Mouse (Mus musculus): ENCODE results near the gene Ebf1. TPM values are rescaled to one million over a fixed set of nuclear protein-coding genes. Genes with fewer than 3 reads are reported as not detected.

The Ebf1 gene
- polyA plus RNA-seq, 1 experiment from 2014 or later = 5.0 TPM

DNA sequence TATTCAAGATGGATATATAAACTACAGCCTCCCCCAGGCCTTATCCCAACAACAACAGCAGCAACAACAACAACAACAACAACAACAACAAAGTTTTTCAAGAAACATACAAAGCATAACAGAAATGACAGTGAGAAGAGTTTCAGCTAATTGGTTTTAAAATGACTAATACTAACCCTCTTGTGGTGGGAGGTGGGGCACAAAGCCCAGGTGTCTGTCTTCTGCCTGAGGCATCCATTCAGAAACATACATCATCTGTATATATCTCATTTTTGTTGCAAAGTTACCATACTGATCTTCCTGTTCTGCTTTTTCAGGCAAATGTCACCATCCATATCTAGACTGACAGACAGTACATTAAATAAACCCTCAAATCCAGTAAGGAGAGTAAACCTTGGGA, 282.4 kb downstream of the Ebf1 start:
- no peak for DNase-seq
- Histone ChIP-seq H3K36me3 (replicated peaks; ENCODE audit: insufficient read depth, low read length) (no peaks in the 10 kb centered on the region), H3K9me3 (ENCODE audit: low read length) (no peaks in the 10 kb centered on the region), H3K4me3 (ENCODE audit: low read depth, low read length) (no peak overlapping the region), H3K4me2 (ENCODE audit: low read depth, low read length) (no peak overlapping the region), H3K4me1 (ENCODE audit: insufficient read depth) (peaks cover 5% of the 10 kb centered on the region; the same call in 1 of the 2 replicates), H3K27me3 (ENCODE audit: insufficient read depth, low read length) (no peaks in the 10 kb centered on the region), H3K27ac (ENCODE audit: low read depth) (no peak overlapping the region), H3K9ac (replicated peaks) (no peak overlapping the region)
- no peak for ATAC-seq
- no peak for TF ChIP-seq EP300 (IDR thresholded peaks at IDR 0.05; ENCODE audit: low read depth)
- TF ChIP-seq CTCF (IDR thresholded peaks at IDR 0.05; ENCODE audit: low read depth) = no peak

DNA sequence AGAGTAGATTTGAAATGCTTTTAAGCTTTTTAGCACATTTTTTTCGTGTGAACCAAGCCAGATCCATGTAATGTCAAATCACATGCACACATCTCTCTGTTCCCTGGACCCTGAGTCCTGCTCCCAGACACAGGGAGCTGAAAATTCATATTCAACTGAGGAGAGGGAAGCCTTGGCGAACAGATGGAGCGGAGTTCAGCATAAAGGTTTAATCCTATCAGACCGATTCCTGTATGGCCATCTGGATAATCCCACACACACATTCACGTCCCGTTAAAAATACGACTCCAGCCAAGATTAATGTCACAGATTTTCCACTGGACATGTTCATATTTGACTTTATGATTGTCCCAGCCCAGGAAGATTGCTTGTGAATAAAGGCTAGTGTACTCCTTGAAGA, 282.8 kb downstream of the Ebf1 start:
- H3K27me3 ChIP-seq (ENCODE audit: insufficient read depth, low read length) = no peaks in the 10 kb centered on the region
- ATAC-seq (no peak), DNase-seq (no peak)
- peaks cover 5% of the 10 kb centered on the region; the same call in 1 of the 2 replicates for H3K4me1 ChIP-seq (ENCODE audit: insufficient read depth)
- no peak overlapping the region for H3K4me3 ChIP-seq (ENCODE audit: low read depth, low read length)
- H3K9me3 ChIP-seq (ENCODE audit: low read length) = no peaks in the 10 kb centered on the region
- H3K4me2 ChIP-seq (ENCODE audit: low read depth, low read length) = no peak overlapping the region
- no peaks in the 10 kb centered on the region for H3K36me3 ChIP-seq (replicated peaks; ENCODE audit: insufficient read depth, low read length)
- no peak overlapping the region for H3K27ac ChIP-seq (ENCODE audit: low read depth)
- H3K9ac ChIP-seq (replicated peaks) = no peak overlapping the region
- WGBS (ENCODE audit: insufficient replicate concordance) = 72% methylated on average over 7 of the region's 7 CpGs
- TF ChIP-seq CTCF (IDR thresholded peaks at IDR 0.05; ENCODE audit: low read depth) = no peak
- no peak for TF ChIP-seq EP300 (IDR thresholded peaks at IDR 0.05; ENCODE audit: low read depth)

DNA sequence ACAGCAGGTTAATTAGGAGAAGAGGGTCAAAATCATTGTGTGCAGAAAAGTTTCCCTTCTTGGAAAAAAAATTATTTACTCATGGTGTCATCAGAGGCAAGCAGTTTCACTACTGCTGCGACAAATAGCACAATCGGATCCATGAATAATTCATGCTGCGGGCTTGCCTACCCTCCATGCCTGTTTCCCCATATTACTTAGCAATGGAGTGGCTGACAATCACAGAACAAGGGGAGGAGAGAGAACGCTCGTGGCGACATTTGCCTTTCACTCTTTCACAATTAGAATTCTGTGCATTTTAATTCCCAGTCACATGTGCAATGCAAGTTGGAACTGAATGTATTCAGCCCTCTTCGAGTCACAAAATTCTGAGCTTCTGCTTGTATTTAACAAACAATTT, 283.4 kb downstream of the Ebf1 start:
- 75% methylated on average over 7 of the region's 7 CpGs for WGBS (ENCODE audit: insufficient replicate concordance)
- no peak for ATAC-seq

DNA sequence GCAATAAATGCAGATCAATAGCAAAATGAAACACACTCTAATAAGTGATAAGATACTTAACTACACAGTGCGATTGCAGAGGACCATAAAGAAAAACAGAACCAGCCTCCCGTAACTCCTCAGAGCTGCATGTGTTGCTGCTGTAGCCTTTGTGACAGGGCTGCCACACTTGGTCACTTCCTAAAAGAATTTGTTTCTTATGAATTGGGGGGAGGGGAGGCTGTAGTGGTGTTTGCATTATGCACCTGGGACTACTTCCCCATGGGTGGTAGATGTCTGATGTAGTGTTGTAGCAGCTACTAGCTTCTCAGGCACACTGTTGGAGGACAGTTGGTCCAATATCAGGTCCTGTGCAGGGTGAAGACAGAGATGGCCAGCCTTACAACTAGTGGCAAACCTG, 284.6 kb downstream of the Ebf1 start:
- 70% methylated on average over 2 of the region's 2 CpGs for WGBS (ENCODE audit: insufficient replicate concordance)
- ATAC-seq (no peak), DNase-seq (no peak)
- H3K9me3 ChIP-seq (ENCODE audit: low read length) = no peaks in the 10 kb centered on the region
- H3K36me3 ChIP-seq (replicated peaks; ENCODE audit: insufficient read depth, low read length) = no peaks in the 10 kb centered on the region
- no peaks in the 10 kb centered on the region for H3K27me3 ChIP-seq (ENCODE audit: insufficient read depth, low read length)
- no peak overlapping the region for H3K4me3 ChIP-seq (ENCODE audit: low read depth, low read length)
- H3K4me2 ChIP-seq (ENCODE audit: low read depth, low read length) = no peak overlapping the region
- H3K9ac ChIP-seq (replicated peaks) = no peak overlapping the region
- peaks cover 5% of the 10 kb centered on the region; the same call in 1 of the 2 replicates for H3K4me1 ChIP-seq (ENCODE audit: insufficient read depth)
- TF ChIP-seq EP300 (IDR thresholded peaks at IDR 0.05; ENCODE audit: low read depth) (no peak), CTCF (IDR thresholded peaks at IDR 0.05; ENCODE audit: low read depth) (no peak)
- no peak overlapping the region for H3K27ac ChIP-seq (ENCODE audit: low read depth)

More for the DNA sequence above, 283.4 kb downstream of the Ebf1 start:
- no peak for TF ChIP-seq CTCF (IDR thresholded peaks at IDR 0.05; ENCODE audit: low read depth)
- TF ChIP-seq EP300 (IDR thresholded peaks at IDR 0.05; ENCODE audit: low read depth) = no peak
- H3K4me3 ChIP-seq (ENCODE audit: low read depth, low read length) = no peak overlapping the region
- DNase-seq = no peak
- no peaks in the 10 kb centered on the region for H3K36me3 ChIP-seq (replicated peaks; ENCODE audit: insufficient read depth, low read length)
- no peak overlapping the region for H3K27ac ChIP-seq (ENCODE audit: low read depth)
- no peaks in the 10 kb centered on the region for H3K9me3 ChIP-seq (ENCODE audit: low read length)
- no peaks in the 10 kb centered on the region for H3K27me3 ChIP-seq (ENCODE audit: insufficient read depth, low read length)
- H3K9ac ChIP-seq (replicated peaks) = no peak overlapping the region
- peaks cover 5% of the 10 kb centered on the region; the same call in 1 of the 2 replicates for H3K4me1 ChIP-seq (ENCODE audit: insufficient read depth)
- H3K4me2 ChIP-seq (ENCODE audit: low read depth, low read length) = no peak overlapping the region

DNA sequence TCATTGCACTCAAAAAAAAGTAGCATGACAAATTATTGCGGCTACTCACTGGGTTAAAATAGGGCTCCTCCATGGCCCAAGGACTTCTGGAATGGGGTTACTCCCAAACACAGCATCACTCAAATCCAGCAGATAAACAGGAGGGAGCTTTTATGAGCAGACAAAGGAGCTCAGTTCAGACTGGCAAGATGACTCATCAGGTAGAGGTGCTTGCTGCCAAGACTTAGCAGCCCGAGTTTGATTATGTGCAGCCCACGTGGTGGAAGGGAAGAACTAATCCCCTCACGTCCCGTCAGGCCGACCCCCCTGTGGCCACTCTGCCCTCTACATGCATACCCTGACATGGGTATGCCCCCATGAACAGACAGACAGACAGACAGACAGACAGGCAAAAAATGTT, 285.0 kb downstream of the Ebf1 start:
- no peak for DNase-seq
- 60% methylated on average over 6 of the region's 6 CpGs for WGBS (ENCODE audit: insufficient replicate concordance)
- H3K4me2 ChIP-seq (ENCODE audit: low read depth, low read length) = no peak overlapping the region
- H3K4me1 ChIP-seq (ENCODE audit: insufficient read depth) = 0 out of 2 replicates have a peak, but pooled peaks cover 2% of the 10 kb centered on the region
- TF ChIP-seq EP300 (IDR thresholded peaks at IDR 0.05; ENCODE audit: low read depth) = no peak
- TF ChIP-seq CTCF (IDR thresholded peaks at IDR 0.05; ENCODE audit: low read depth) = no peak
- no peak overlapping the region for H3K4me3 ChIP-seq (ENCODE audit: low read depth, low read length)
- H3K9ac ChIP-seq (replicated peaks) = no peak overlapping the region
- no peaks in the 10 kb centered on the region for H3K36me3 ChIP-seq (replicated peaks; ENCODE audit: insufficient read depth, low read length)
- H3K27me3 ChIP-seq (ENCODE audit: insufficient read depth, low read length) = no peaks in the 10 kb centered on the region
- ATAC-seq = no peak
- H3K27ac ChIP-seq (ENCODE audit: low read depth) = no peak overlapping the region
- no peaks in the 10 kb centered on the region for H3K9me3 ChIP-seq (ENCODE audit: low read length)

DNA sequence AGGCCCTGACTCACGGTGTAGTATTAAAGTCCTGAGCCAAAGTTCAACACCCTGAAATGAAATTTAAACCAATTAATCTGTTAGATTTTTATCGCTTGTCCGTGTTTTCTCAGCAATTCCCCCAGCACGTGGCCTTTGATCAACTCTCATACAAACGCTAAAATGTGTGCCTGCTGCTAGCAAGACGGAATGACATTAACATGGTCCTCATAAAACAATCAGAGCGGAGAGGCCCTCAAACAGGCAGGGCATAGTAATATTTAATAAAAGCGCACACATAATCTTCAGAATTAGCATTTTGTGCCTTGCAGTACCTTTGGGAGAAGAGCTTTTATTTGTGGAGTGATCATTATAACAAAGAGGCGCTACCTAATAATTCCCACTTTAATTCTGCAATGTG, 287.0 kb downstream of the Ebf1 start:
- H3K4me3 ChIP-seq (ENCODE audit: low read depth, low read length) = no peak overlapping the region
- no peak for TF ChIP-seq CTCF (IDR thresholded peaks at IDR 0.05; ENCODE audit: low read depth)
- TF ChIP-seq EP300 (IDR thresholded peaks at IDR 0.05; ENCODE audit: low read depth) = no peak
- WGBS (ENCODE audit: insufficient replicate concordance) = 75% methylated on average over 9 of the region's 9 CpGs
- H3K9ac ChIP-seq (replicated peaks) = no peak overlapping the region
- H3K36me3 ChIP-seq (replicated peaks; ENCODE audit: insufficient read depth, low read length) = no peaks in the 10 kb centered on the region
- no peak overlapping the region for H3K4me2 ChIP-seq (ENCODE audit: low read depth, low read length)
- DNase-seq (no peak), ATAC-seq (no peak)
- H3K9me3 ChIP-seq (ENCODE audit: low read length) = no peaks in the 10 kb centered on the region
- H3K27me3 ChIP-seq (ENCODE audit: insufficient read depth, low read length) = no peaks in the 10 kb centered on the region
- H3K27ac ChIP-seq (ENCODE audit: low read depth) = no peak overlapping the region
- H3K4me1 ChIP-seq (ENCODE audit: insufficient read depth) = no peaks in the 10 kb centered on the region

DNA sequence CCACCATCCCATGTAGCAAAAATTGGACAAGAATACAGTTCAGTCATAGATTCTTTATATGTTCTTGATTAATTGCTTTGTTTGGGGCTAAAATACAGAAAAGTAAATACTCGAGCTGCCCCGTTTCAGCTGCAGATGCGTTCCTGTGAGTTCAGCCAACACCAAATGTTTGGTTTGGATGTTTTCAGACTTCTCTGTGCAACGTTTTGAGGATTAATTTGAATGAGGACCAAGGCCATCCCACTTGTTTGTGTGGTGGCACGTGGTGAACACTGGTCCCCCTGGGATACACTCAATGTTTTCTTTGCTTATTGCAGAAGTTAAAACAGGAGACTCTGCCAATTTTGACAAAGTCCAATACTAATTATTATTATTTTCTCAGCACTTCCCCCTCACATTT, 289.3 kb downstream of the Ebf1 start:
- Histone ChIP-seq H3K27ac (ENCODE audit: low read depth) (no peak overlapping the region), H3K36me3 (replicated peaks; ENCODE audit: insufficient read depth, low read length) (no peaks in the 10 kb centered on the region), H3K4me3 (ENCODE audit: low read depth, low read length) (no peak overlapping the region), H3K9ac (replicated peaks) (no peak overlapping the region), H3K9me3 (ENCODE audit: low read length) (no peaks in the 10 kb centered on the region), H3K4me2 (ENCODE audit: low read depth, low read length) (no peak overlapping the region), H3K4me1 (ENCODE audit: insufficient read depth) (no peaks in the 10 kb centered on the region), H3K27me3 (ENCODE audit: insufficient read depth, low read length) (no peaks in the 10 kb centered on the region)
- DNase-seq (no peak), ATAC-seq (no peak)
- TF ChIP-seq EP300 (IDR thresholded peaks at IDR 0.05; ENCODE audit: low read depth) (no peak), CTCF (IDR thresholded peaks at IDR 0.05; ENCODE audit: low read depth) (no peak)
- 42% methylated on average over 5 of the region's 5 CpGs for WGBS (ENCODE audit: insufficient replicate concordance)
